9 mouse cellular contexts compared by ENCODE assay signal in the genomic region with DNA sequence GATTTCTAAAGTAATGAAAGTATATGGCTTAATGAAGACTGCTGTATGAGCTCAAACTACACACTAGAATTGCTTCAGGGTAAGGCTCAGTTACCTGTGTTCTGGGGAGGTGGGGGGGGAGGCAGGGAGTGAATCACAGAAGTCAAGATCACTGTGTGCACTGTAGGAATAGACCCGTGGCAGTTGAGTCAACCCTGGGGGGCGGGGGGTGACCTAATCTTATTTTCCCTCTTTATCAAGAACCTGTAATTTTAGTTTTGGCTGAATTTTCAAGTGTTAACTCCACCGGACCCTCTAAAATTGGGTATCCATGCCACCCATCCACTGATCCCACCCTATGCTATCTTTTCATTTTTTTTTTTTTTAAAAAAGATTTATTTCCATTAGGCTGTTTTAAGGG. TPM values are rescaled to one million over a fixed set of nuclear protein-coding genes. Genes with fewer than 3 reads are reported as not detected.
DNase-seq lines count a peak whose midpoint lies in the region; ATAC-seq lines count a peak whose summit lies in the region.
"Had no signal": no experiment of that assay in that cellular context is flagged by ENCODE, and none has a peak within 500 bp of the region (broad histone marks: within the 10 kb centered on the region; RNA-seq: fewer than 3 reads in every experiment).

No protein-coding gene starts in this region.

- peak overlapping the region; percentile 100 for H3K9ac ChIP-seq in neural tube, embryonic 11.5 days (ENCODE audit: low read length)
- no peak overlapping the region for H3K9ac ChIP-seq in liver, embryonic 16.5 days (ENCODE audit: low read depth, low read length)

- intact Hi-C loops in left cerebral cortex, postnatal 14 days (cut with DNase I), result no loop called here

- ATAC-seq in CD4-positive, CD25-positive, alpha-beta regulatory T cell, adult 4 months, result no peak
- no peak for ATAC-seq in neural tube, embryonic 11.5 days (ENCODE audit: insufficient read depth, low FRiP score, low TSS enrichment)
- ATAC-seq in liver, embryonic 16.5 days (ENCODE audit: low read depth), result no peak

- peak; percentile 14 for DNase-seq in CD4-positive, CD25-positive, alpha-beta regulatory T cell, adult 2 months (ENCODE audit: low read depth, low spot score)
- no peak for DNase-seq in neural tube, embryonic 11.5 days (ENCODE audit: low spot score)
- DNase-seq in neural tube, embryonic 10.5 days (ENCODE audit: extremely low spot score, low spot score), result no peak
- no peak for DNase-seq in left cerebral cortex, postnatal 14 days (ENCODE audit: low spot score in 2 of 2)
- DNase-seq in adrenal gland, postnatal 25 days, result no peak
- no peak for DNase-seq in adrenal gland, postnatal 36 days

- no peaks in the 10 kb centered on the region for H3K36me3 ChIP-seq in neural tube, embryonic 11.5 days (ENCODE audit: control insufficient read depth, insufficient read depth, low read length)
- no peaks in the 10 kb centered on the region for H3K36me3 ChIP-seq in liver, embryonic 16.5 days (ENCODE audit: control insufficient read depth, insufficient read depth)

- H3K9me3 ChIP-seq in neural tube, embryonic 11.5 days (ENCODE audit: control insufficient read depth, low read length), result no peaks in the 10 kb centered on the region
- no peaks in the 10 kb centered on the region for H3K9me3 ChIP-seq in liver, embryonic 16.5 days (replicated peaks; ENCODE audit: control insufficient read depth, low read length)
- H3K9me3 ChIP-seq: megakaryocyte, embryonic 14.5 days had no signal

- H3K4me2 ChIP-seq in neural tube, embryonic 11.5 days (ENCODE audit: low read depth), result peak overlapping the region; percentile 77
- H3K4me2 ChIP-seq in liver, embryonic 16.5 days (ENCODE audit: low read depth, low read length), result peak overlapping the region; percentile 68; the same call in 1 of the 2 replicates

- H3K4me3 ChIP-seq in neural tube, embryonic 11.5 days (ENCODE audit: low read depth, low read length), result peak overlapping the region; percentile 96
- no peak overlapping the region for H3K4me3 ChIP-seq in liver, embryonic 16.5 days (ENCODE audit: low read depth, low read length)

- WGBS in neural tube, embryonic 11.5 days, result 29% methylated on average over 3 of the region's 3 CpGs
- 21% methylated on average over 3 of the region's 3 CpGs for WGBS in liver, embryonic 16.5 days (ENCODE audit: insufficient replicate concordance)

- H3K27me3 ChIP-seq in neural tube, embryonic 11.5 days (ENCODE audit: control insufficient read depth, insufficient read depth, low read length), result no peaks in the 10 kb centered on the region
- H3K27me3 ChIP-seq in liver, embryonic 16.5 days (ENCODE audit: control insufficient read depth, insufficient read depth, low read depth, low read length), result peaks cover 44% of the 10 kb centered on the region

- peaks cover 14% of the 10 kb centered on the region for H3K4me1 ChIP-seq in neural tube, embryonic 11.5 days (ENCODE audit: control insufficient read depth, insufficient read depth, low read length)
- no peaks in the 10 kb centered on the region; the same call in 1 of the 2 replicates for H3K4me1 ChIP-seq in liver, embryonic 16.5 days (ENCODE audit: control insufficient read depth, low read depth, low read length)

- no peak overlapping the region for H3K27ac ChIP-seq in neural tube, embryonic 11.5 days (ENCODE audit: low read depth, low read length)
- no peak overlapping the region for H3K27ac ChIP-seq in liver, embryonic 16.5 days (ENCODE audit: low read length)

RNA-seq across cellular contexts. Expression of a gene that starts 0.9 kb away (rescaled TPM):
- 1 to 10 TPM; 4.5 to 6.7 TPM for polyA plus RNA-seq in CD4-positive, CD25-positive, alpha-beta regulatory T cell, adult 4 months (2017; shearing (Covaris generic))
- polyA plus RNA-seq in neural tube, embryonic 11.5 days (2014; fragmentation: Nextera tagmentation; extraction: Ambion mirVana), result 12.1 and 12.5 TPM in 2 replicates
- 0.65 and 0.66 TPM in 2 replicates for polyA plus RNA-seq in liver, embryonic 16.5 days (2015; fragmentation: Nextera tagmentation; extraction: Ambion mirVana)
- 10 to 100 TPM; 37.4 to 40.1 TPM for total RNA-seq in left cerebral cortex, postnatal 14 days (2021)
- 15.1 and 15.4 TPM in 2 replicates for total RNA-seq in adrenal gland, postnatal 25 days (2021)
- total RNA-seq in adrenal gland, postnatal 36 days (2021), result 10 to 100 TPM; 10.5 to 11.2 TPM
